Mouse (Mus musculus) myocyte (in vitro differentiated cells): ENCODE results near the gene Adam22. TPM values are rescaled to one million over a fixed set of nuclear protein-coding genes. Genes with fewer than 3 reads are reported as not detected.

ENCODE experiments used
- H3K27me3 ChIP-seq: one replicate; pipeline ENCODE4 v1.6.1; 2011; ENCODE audit not compliant: control insufficient read depth, insufficient read depth, insufficient read length
- H3K36me3 ChIP-seq: one replicate; pipeline ENCODE4 v1.6.1; 2011; ENCODE audit not compliant: control insufficient read depth, insufficient read depth
- H3K4me2 ChIP-seq: one replicate; pipeline ENCODE4 v1.6.1; 2011; ENCODE audit warnings: low read depth, control low read depth
- H3K4me3 ChIP-seq: one replicate; pipeline ENCODE4 v1.5.1; 2011; ENCODE audit warnings: mild to moderate bottlenecking, control low read depth, moderate library complexity
- H3K79me2 ChIP-seq: one replicate; pipeline ENCODE4 v1.6.1; 2011; ENCODE audit not compliant: control insufficient read depth, insufficient read depth
- H3ac ChIP-seq: one replicate; pipeline ENCODE4 v1.6.1; 2011; ENCODE audit not compliant: control insufficient read depth, insufficient read length
- CEBPB ChIP-seq: IDR thresholded peaks from 2 replicates; pipeline ENCODE4 v1.6.1; 2011; ENCODE audit warnings: mild to moderate bottlenecking, moderate library complexity; ENCODE audit not compliant: poor library complexity, insufficient read depth, severe bottlenecking
- E2F4 ChIP-seq: IDR thresholded peaks from one replicate; pipeline ENCODE4 v1.6.1; 2011; ENCODE audit warnings: mild to moderate bottlenecking, control low read depth, moderate library complexity; ENCODE audit not compliant: insufficient read depth
- MAX ChIP-seq: IDR thresholded peaks from one replicate; pipeline ENCODE4 v1.6.1; 2011; ENCODE audit warnings: low read depth, mild to moderate bottlenecking, control low read depth
- MYOD1 ChIP-seq, 3 experiments: IDR thresholded peaks; one replicate each; pipeline ENCODE4 v1.6.1; 2011; ENCODE audit warnings: control low read depth in 2 of 3, low read depth in 2 of 3, mild to moderate bottlenecking in 2 of 3, moderate library complexity in 1 of 3; ENCODE audit not compliant: insufficient read length in 2 of 3, control insufficient read depth in 1 of 3
- MYOG ChIP-seq, 3 experiments: IDR thresholded peaks; one replicate each; pipeline ENCODE4 v1.6.1; 2011; ENCODE audit warnings: control low read depth in 2 of 3, low read depth in 2 of 3, mild to moderate bottlenecking in 2 of 3; ENCODE audit not compliant: insufficient read length in 2 of 3, control insufficient read depth in 1 of 3, insufficient read depth in 1 of 3
- POLR2A ChIP-seq: IDR thresholded peaks from one replicate; pipeline ENCODE4 v1.6.1; 2011; ENCODE audit warnings: low read depth, mild to moderate bottlenecking, control low read depth, moderate library complexity; ENCODE audit not compliant: insufficient read length
- POLR2AphosphoS2 ChIP-seq: IDR thresholded peaks from one replicate; pipeline ENCODE4 v1.6.1; 2011; ENCODE audit warnings: low read depth, control low read depth; ENCODE audit not compliant: insufficient read length
- REST ChIP-seq: IDR thresholded peaks from one replicate; pipeline ENCODE4 v1.6.1; 2011; ENCODE audit warnings: mild to moderate bottlenecking, control low read depth, moderate library complexity; ENCODE audit not compliant: insufficient read depth, insufficient read length
- SRF ChIP-seq: IDR thresholded peaks from one replicate; pipeline ENCODE4 v1.6.1; 2011; ENCODE audit warnings: low read depth; ENCODE audit not compliant: control insufficient read depth, insufficient read length
- TCF12 ChIP-seq: IDR thresholded peaks from one replicate; pipeline ENCODE4 v1.6.1; 2011; ENCODE audit warnings: mild to moderate bottlenecking, control low read depth; ENCODE audit not compliant: poor library complexity, insufficient read depth, severe bottlenecking
- TCF3 ChIP-seq: IDR thresholded peaks from one replicate; pipeline ENCODE4 v1.6.1; 2011; ENCODE audit warnings: low read depth, control low read depth; ENCODE audit not compliant: insufficient read length
- USF1 ChIP-seq: IDR thresholded peaks from one replicate; pipeline ENCODE4 v1.6.1; 2011; ENCODE audit warnings: low read depth, mild to moderate bottlenecking, control low read depth, moderate library complexity
- polyA plus RNA-seq: library from polyadenylated mRNA; unstranded; fragments of >200 nt; fragmentation: generic; extraction: Trizol; gene quantifications from one replicate; pipeline ENCODE4 v1.2.1, GENCODE M21; 2012; ENCODE audit warnings: missing spikeins

Adam22 gene
- polyA plus RNA-seq, 1 experiment: 0.10 TPM

DNA sequence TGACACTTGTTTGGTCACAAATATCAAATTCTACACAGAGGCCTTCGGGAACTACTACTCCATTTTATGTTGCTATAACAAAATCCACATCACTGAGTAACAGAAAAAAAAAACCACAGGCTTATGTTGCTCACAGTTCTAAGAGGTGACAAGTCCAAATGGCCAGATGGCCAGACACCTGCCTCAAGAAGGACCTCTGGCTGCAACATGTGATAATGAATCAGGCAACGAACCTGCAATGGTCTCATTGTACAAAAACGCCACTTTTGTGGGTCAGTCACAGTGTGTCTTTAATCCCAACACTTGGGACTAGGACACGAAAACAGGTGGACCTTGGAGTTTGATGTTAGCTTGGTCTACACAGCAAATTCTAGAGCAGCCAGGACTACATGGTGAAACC lies 26.3 kb downstream of the Adam22 start:
- Histone ChIP-seq H3K4me3 (no peak overlapping the region), H3K79me2 (no peaks in the 10 kb centered on the region), H3K4me2 (no peak overlapping the region), H3K27me3 (no peaks in the 10 kb centered on the region), H3ac (no peak overlapping the region), H3K36me3 (no peaks in the 10 kb centered on the region)
- TF ChIP-seq MAX (no peak), MYOD1 (IDR thresholded peaks at IDR 0.05; ENCODE audit: control insufficient read depth in 1 of 3, insufficient read length in 2 of 3, low read depth in 2 of 3) (no peak), USF1 (no peak), REST (no peak), POLR2A (no peak)

DNA sequence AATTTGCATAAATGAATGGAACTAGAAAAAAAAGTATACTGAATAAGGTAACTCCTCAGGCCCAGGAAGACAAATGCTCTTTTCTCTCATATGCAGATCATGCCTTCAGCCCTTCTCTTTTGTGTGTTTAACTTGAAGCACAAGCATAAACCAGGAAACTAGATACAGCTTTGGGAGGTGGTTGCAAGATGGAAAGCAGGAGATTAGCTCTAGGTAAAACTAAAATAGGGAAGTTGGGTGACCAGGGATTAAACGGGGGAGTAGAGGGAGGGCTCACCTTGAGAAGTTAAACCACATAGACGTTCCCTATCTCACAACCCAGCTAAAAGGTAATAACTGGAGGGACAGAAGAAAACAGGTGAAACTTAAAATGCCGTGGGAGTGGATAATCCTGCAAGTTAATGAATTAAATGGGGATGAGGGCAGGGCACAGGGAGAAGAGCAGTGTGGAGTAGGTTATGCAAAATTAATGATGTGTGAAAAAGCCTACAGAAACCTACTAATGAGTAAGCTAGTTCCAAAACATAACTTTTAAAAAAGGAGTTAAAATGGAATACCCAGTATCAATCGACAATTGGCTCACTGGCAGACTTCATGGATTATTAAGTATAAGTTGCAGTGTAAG lies 40.2 kb downstream of the Adam22 start:
- H3K36me3 ChIP-seq: no peaks in the 10 kb centered on the region
- TF ChIP-seq POLR2A (no peak), REST (no peak), TCF3 (no peak), USF1 (no peak), MAX (no peak), TCF12 (no peak), SRF (no peak), MYOG (IDR thresholded peaks at IDR 0.05; ENCODE audit: control insufficient read depth in 1 of 3, insufficient read depth in 1 of 3, insufficient read length in 2 of 3, low read depth in 2 of 3) (no peak)

DNA sequence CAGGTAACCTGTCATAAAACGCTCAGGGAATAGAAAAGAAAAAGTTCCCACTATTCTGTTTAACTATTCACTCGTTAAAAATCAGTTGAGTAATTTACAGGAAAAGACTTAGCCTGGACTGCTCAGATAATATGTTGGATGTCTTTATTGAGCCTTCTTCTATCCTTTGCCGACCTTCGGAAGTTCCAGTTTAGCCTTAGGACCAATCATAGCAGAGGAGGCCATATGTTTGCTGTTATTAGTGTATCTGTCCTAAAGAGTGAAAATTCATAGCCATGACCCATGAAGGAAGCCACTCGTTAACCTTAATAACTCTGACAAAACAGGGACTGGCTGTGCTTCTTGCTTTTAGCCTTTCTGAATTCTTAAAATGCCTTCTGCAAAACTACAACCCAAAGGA lies 41.3 kb downstream of the Adam22 start:
- H3ac ChIP-seq: no peak overlapping the region
- H3K4me3 ChIP-seq: no peak overlapping the region
- no peaks in the 10 kb centered on the region for H3K79me2 ChIP-seq
- no peaks in the 10 kb centered on the region for H3K27me3 ChIP-seq
- H3K36me3 ChIP-seq: no peaks in the 10 kb centered on the region
- no peak overlapping the region for H3K4me2 ChIP-seq
- TF ChIP-seq MYOD1 (IDR thresholded peaks at IDR 0.05; ENCODE audit: control insufficient read depth in 1 of 3, insufficient read length in 2 of 3, low read depth in 2 of 3) (no peak), USF1 (no peak), POLR2A (no peak), MYOG (IDR thresholded peaks at IDR 0.05; ENCODE audit: control insufficient read depth in 1 of 3, insufficient read depth in 1 of 3, insufficient read length in 2 of 3, low read depth in 2 of 3) (no peak), POLR2AphosphoS2 (no peak), TCF3 (no peak), REST (no peak), CEBPB (no peak), MAX (no peak), E2F4 (no peak), TCF12 (no peak)

More for the DNA sequence above, 40.2 kb downstream of the Adam22 start:
- Histone ChIP-seq H3K27me3 (no peaks in the 10 kb centered on the region), H3K4me3 (no peak overlapping the region), H3ac (no peak overlapping the region), H3K79me2 (no peaks in the 10 kb centered on the region), H3K4me2 (no peak overlapping the region)

DNA sequence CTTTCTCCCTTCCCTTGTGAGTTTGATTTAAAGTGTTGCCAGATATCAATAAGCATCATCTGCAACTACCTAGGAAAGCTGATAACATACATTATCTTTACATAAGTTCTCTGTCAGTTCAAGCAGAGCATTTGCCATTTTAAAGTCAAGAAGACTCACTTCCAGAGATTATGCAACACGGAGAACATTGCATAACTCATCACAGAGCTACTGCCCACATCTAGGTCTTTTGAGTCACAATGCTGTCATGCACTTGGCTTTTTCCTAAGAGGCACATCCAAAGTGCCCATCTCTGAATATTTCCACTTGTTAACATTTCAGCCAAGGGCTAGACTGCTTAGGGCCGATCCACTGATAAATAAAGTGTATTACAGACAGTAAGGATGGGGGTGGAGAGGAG lies 55.6 kb downstream of the Adam22 start:
- H3K27me3 ChIP-seq: no peaks in the 10 kb centered on the region
- no peaks in the 10 kb centered on the region for H3K79me2 ChIP-seq
- TF ChIP-seq E2F4 (no peak), POLR2AphosphoS2 (no peak), SRF (no peak), MAX (no peak), MYOD1 (IDR thresholded peaks at IDR 0.05; ENCODE audit: control insufficient read depth in 1 of 3, insufficient read length in 2 of 3, low read depth in 2 of 3) (no peak), CEBPB (peak; percentile 88), POLR2A (no peak), MYOG (IDR thresholded peaks at IDR 0.05; ENCODE audit: control insufficient read depth in 1 of 3, insufficient read depth in 1 of 3, insufficient read length in 2 of 3, low read depth in 2 of 3) (no peak)
- no peak overlapping the region for H3K4me2 ChIP-seq
- no peaks in the 10 kb centered on the region for H3K36me3 ChIP-seq
- no peak overlapping the region for H3K4me3 ChIP-seq
- H3ac ChIP-seq: no peak overlapping the region

DNA sequence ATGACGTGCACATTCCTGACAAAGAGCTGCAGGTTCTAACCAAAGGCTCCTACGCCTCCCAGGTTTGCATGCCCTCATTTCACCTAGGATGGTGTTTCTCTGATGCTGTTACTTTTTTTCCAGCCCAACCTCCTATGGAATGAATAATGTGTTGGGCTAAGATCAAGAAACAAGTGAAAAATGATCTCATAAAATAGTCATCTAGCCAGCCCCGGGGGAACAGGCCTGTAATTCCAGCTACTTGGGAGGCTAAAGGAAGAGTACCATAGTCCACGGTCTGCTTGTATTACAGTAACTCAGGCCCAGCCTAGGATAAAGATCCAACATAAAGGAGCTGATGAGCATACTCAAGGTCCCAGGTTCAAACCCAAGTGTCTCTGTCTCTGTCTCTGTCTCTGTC lies 57.1 kb downstream of the Adam22 start:
- H3K4me2 ChIP-seq: no peak overlapping the region
- H3ac ChIP-seq: no peak overlapping the region
- no peaks in the 10 kb centered on the region for H3K27me3 ChIP-seq
- no peak overlapping the region for H3K4me3 ChIP-seq
- H3K36me3 ChIP-seq: no peaks in the 10 kb centered on the region
- TF ChIP-seq TCF3 (no peak), CEBPB (no peak), SRF (no peak), REST (no peak), TCF12 (no peak), POLR2A (no peak), E2F4 (no peak), USF1 (no peak), POLR2AphosphoS2 (no peak), MYOG (IDR thresholded peaks at IDR 0.05; ENCODE audit: control insufficient read depth in 1 of 3, insufficient read depth in 1 of 3, insufficient read length in 2 of 3, low read depth in 2 of 3) (no peak)
- no peaks in the 10 kb centered on the region for H3K79me2 ChIP-seq
